Mouse (Mus musculus): ENCODE results near the gene Btn2a2. TPM values are rescaled to one million over a fixed set of nuclear protein-coding genes. Genes with fewer than 3 reads are reported as not detected.

Gene Btn2a2
- polyA plus RNA-seq, 1 experiment from 2014 or later = 0.18 TPM

GRCm38 (mm10) chr13:23445561-23446320 lies 42.9 kb downstream of the Btn2a2 start:
- Histone ChIP-seq H3K27me3 (replicated peaks; ENCODE audit: control insufficient read depth, insufficient read depth, low read length) (no peaks in the 10 kb centered on the region), H3K27ac (ENCODE audit: low read length) (peak overlapping the region; percentile 99), H3K4me1 (replicated peaks; ENCODE audit: control insufficient read depth, insufficient read depth, low read length) (peaks cover 12% of the 10 kb centered on the region), H3K36me3 (ENCODE audit: control insufficient read depth, insufficient read depth) (no peaks in the 10 kb centered on the region), H3K4me2 (ENCODE audit: low read length) (peak overlapping the region; percentile 81), H3K9ac (replicated peaks; ENCODE audit: low read depth, low read length) (peak overlapping the region; percentile 79), H3K9me3 (ENCODE audit: control insufficient read depth, low read length) (no peaks in the 10 kb centered on the region), H3K4me3 (replicated peaks; ENCODE audit: low read length) (peak overlapping the region; percentile 84)
- ATAC-seq = peak; percentile 89
- under 1% methylated on average over 55 of the region's 55 CpGs for whole genome bisulfite sequencing

- Histone ChIP-seq H3K27ac (ENCODE audit: low read length) (peak overlapping the region; percentile 99), H3K4me1 (replicated peaks; ENCODE audit: control insufficient read depth, insufficient read depth, low read length) (peaks cover 12% of the 10 kb centered on the region), H3K36me3 (ENCODE audit: control insufficient read depth, insufficient read depth) (no peaks in the 10 kb centered on the region), H3K4me3 (replicated peaks; ENCODE audit: low read length) (peak overlapping the region; percentile 84), H3K4me2 (ENCODE audit: low read length) (peak overlapping the region; percentile 81), H3K9ac (replicated peaks; ENCODE audit: low read depth, low read length) (peak overlapping the region; percentile 79), H3K9me3 (ENCODE audit: control insufficient read depth, low read length) (no peaks in the 10 kb centered on the region), H3K27me3 (replicated peaks; ENCODE audit: control insufficient read depth, insufficient read depth, low read length) (no peaks in the 10 kb centered on the region)
- WGBS = 4% methylated on average over 10 of the region's 10 CpGs
- peak; percentile 5 for ATAC-seq
These were observed 43.5 kb downstream of the Btn2a2 start for GRCm38 (mm10) chr13:23445156-23445555.

GRCm38 (mm10) chr13:23444451-23444850 lies 44.2 kb downstream of the Btn2a2 start:
- 27% methylated on average over 5 of the region's 5 CpGs for WGBS
- Histone ChIP-seq H3K9ac (replicated peaks; ENCODE audit: low read depth, low read length) (0 out of 2 replicates have a peak overlapping the region, but pooled peaks have one; percentile 29), H3K9me3 (ENCODE audit: control insufficient read depth, low read length) (no peaks in the 10 kb centered on the region), H3K4me2 (ENCODE audit: low read length) (peak overlapping the region; percentile 81), H3K27me3 (replicated peaks; ENCODE audit: control insufficient read depth, insufficient read depth, low read length) (no peaks in the 10 kb centered on the region), H3K4me1 (replicated peaks; ENCODE audit: control insufficient read depth, insufficient read depth, low read length) (peaks cover 12% of the 10 kb centered on the region), H3K27ac (ENCODE audit: low read length) (peak overlapping the region; percentile 47), H3K4me3 (replicated peaks; ENCODE audit: low read length) (peak overlapping the region; percentile 26), H3K36me3 (ENCODE audit: control insufficient read depth, insufficient read depth) (no peaks in the 10 kb centered on the region)
- ATAC-seq = no peak

- Histone ChIP-seq H3K36me3 (ENCODE audit: control insufficient read depth, insufficient read depth) (no peaks in the 10 kb centered on the region), H3K4me2 (ENCODE audit: low read length) (no peak overlapping the region), H3K27ac (ENCODE audit: low read length) (no peak overlapping the region), H3K9ac (replicated peaks; ENCODE audit: low read depth, low read length) (no peak overlapping the region), H3K4me1 (replicated peaks; ENCODE audit: control insufficient read depth, insufficient read depth, low read length) (peaks cover 11% of the 10 kb centered on the region), H3K27me3 (replicated peaks; ENCODE audit: control insufficient read depth, insufficient read depth, low read length) (no peaks in the 10 kb centered on the region), H3K4me3 (replicated peaks; ENCODE audit: low read length) (no peak overlapping the region), H3K9me3 (ENCODE audit: control insufficient read depth, low read length) (no peaks in the 10 kb centered on the region)
- no peak for ATAC-seq
- WGBS = 61% methylated on average over 10 of the region's 10 CpGs
These were observed 48.8 kb downstream of the Btn2a2 start for GRCm38 (mm10) chr13:23439901-23440300.

- Histone ChIP-seq H3K36me3 (ENCODE audit: control insufficient read depth, insufficient read depth) (no peaks in the 10 kb centered on the region), H3K9ac (replicated peaks; ENCODE audit: low read depth, low read length) (0 out of 2 replicates have a peak overlapping the region, but pooled peaks have one; percentile 25)
These were observed 50.1 kb downstream of the Btn2a2 start for GRCm38 (mm10) chr13:23438521-23438920.

GRCm38 (mm10) chr13:23437908-23438307 lies 50.7 kb downstream of the Btn2a2 start:
- H3K4me2 ChIP-seq (ENCODE audit: low read length) = peak overlapping the region; percentile 75
- no peak overlapping the region for H3K9ac ChIP-seq (replicated peaks; ENCODE audit: low read depth, low read length)
- no peaks in the 10 kb centered on the region for H3K27me3 ChIP-seq (replicated peaks; ENCODE audit: control insufficient read depth, insufficient read depth, low read length)
- under 1% methylated on average over 17 of the region's 17 CpGs for WGBS
- H3K4me1 ChIP-seq (replicated peaks; ENCODE audit: control insufficient read depth, insufficient read depth, low read length) = peaks cover 6% of the 10 kb centered on the region
- no peak overlapping the region; the same call in 1 of the 2 replicates for H3K27ac ChIP-seq (ENCODE audit: low read length)
- H3K9me3 ChIP-seq (ENCODE audit: control insufficient read depth, low read length) = no peaks in the 10 kb centered on the region
- no peaks in the 10 kb centered on the region for H3K36me3 ChIP-seq (ENCODE audit: control insufficient read depth, insufficient read depth)
- ATAC-seq = peak; percentile 90
- peak overlapping the region; percentile 50 for H3K4me3 ChIP-seq (replicated peaks; ENCODE audit: low read length)

More at GRCm38 (mm10) chr13:23438521-23438920, 50.1 kb downstream of the Btn2a2 start:
- Histone ChIP-seq H3K27me3 (replicated peaks; ENCODE audit: control insufficient read depth, insufficient read depth, low read length) (no peaks in the 10 kb centered on the region), H3K9me3 (ENCODE audit: control insufficient read depth, low read length) (no peaks in the 10 kb centered on the region), H3K4me2 (ENCODE audit: low read length) (peak overlapping the region; percentile 75), H3K27ac (ENCODE audit: low read length) (no peak overlapping the region), H3K4me3 (replicated peaks; ENCODE audit: low read length) (peak overlapping the region; percentile 50), H3K4me1 (replicated peaks; ENCODE audit: control insufficient read depth, insufficient read depth, low read length) (0 out of 2 replicates have a peak, but pooled peaks cover 2% of the 10 kb centered on the region)
- peak; percentile 64 for ATAC-seq
- 0% methylated on average over 7 of the region's 7 CpGs for WGBS

GRCm38 (mm10) chr13:23436861-23437822 lies 51.5 kb downstream of the Btn2a2 start:
- WGBS = under 1% methylated on average over 32 of the region's 32 CpGs
- no peaks in the 10 kb centered on the region for H3K9me3 ChIP-seq (ENCODE audit: control insufficient read depth, low read length)
- peaks cover 6% of the 10 kb centered on the region for H3K4me1 ChIP-seq (replicated peaks; ENCODE audit: control insufficient read depth, insufficient read depth, low read length)
- H3K36me3 ChIP-seq (ENCODE audit: control insufficient read depth, insufficient read depth) = no peaks in the 10 kb centered on the region
- no peaks in the 10 kb centered on the region for H3K27me3 ChIP-seq (replicated peaks; ENCODE audit: control insufficient read depth, insufficient read depth, low read length)
- peak overlapping the region; percentile 58 for H3K9ac ChIP-seq (replicated peaks; ENCODE audit: low read depth, low read length)
- H3K4me2 ChIP-seq (ENCODE audit: low read length) = peak overlapping the region; percentile 75
- peak overlapping the region; percentile 49 for H3K27ac ChIP-seq (ENCODE audit: low read length)
- H3K4me3 ChIP-seq (replicated peaks; ENCODE audit: low read length) = peak overlapping the region; percentile 50
- ATAC-seq = peak; percentile 29

GRCm38 (mm10) chr13:23436231-23436661 lies 52.4 kb downstream of the Btn2a2 start:
- H3K27ac ChIP-seq (ENCODE audit: low read length) = no peak overlapping the region
- H3K27me3 ChIP-seq (replicated peaks; ENCODE audit: control insufficient read depth, insufficient read depth, low read length) = no peaks in the 10 kb centered on the region
- H3K4me2 ChIP-seq (ENCODE audit: low read length) = peak overlapping the region; percentile 49; the same call in 1 of the 2 replicates
- H3K9ac ChIP-seq (replicated peaks; ENCODE audit: low read depth, low read length) = no peak overlapping the region
- peaks cover 6% of the 10 kb centered on the region for H3K4me1 ChIP-seq (replicated peaks; ENCODE audit: control insufficient read depth, insufficient read depth, low read length)
- WGBS = 1% methylated on average over 11 of the region's 11 CpGs
- no peaks in the 10 kb centered on the region for H3K36me3 ChIP-seq (ENCODE audit: control insufficient read depth, insufficient read depth)
- no peak for ATAC-seq
- H3K9me3 ChIP-seq (ENCODE audit: control insufficient read depth, low read length) = no peaks in the 10 kb centered on the region
- H3K4me3 ChIP-seq (replicated peaks; ENCODE audit: low read length) = no peak overlapping the region; the same call in 1 of the 2 replicates

- Histone ChIP-seq H3K9me3 (ENCODE audit: control insufficient read depth, low read length) (no peaks in the 10 kb centered on the region), H3K9ac (replicated peaks; ENCODE audit: low read depth, low read length) (peak overlapping the region; percentile 35; the same call in 1 of the 2 replicates), H3K4me3 (replicated peaks; ENCODE audit: low read length) (peak overlapping the region; percentile 33), H3K4me2 (ENCODE audit: low read length) (peak overlapping the region; percentile 49), H3K27me3 (replicated peaks; ENCODE audit: control insufficient read depth, insufficient read depth, low read length) (no peaks in the 10 kb centered on the region), H3K4me1 (replicated peaks; ENCODE audit: control insufficient read depth, insufficient read depth, low read length) (peaks cover 6% of the 10 kb centered on the region), H3K36me3 (ENCODE audit: control insufficient read depth, insufficient read depth) (no peaks in the 10 kb centered on the region), H3K27ac (ENCODE audit: low read length) (no peak overlapping the region)
- 2% methylated on average over 12 of the region's 12 CpGs for WGBS
- no peak for ATAC-seq
These were observed 53.0 kb downstream of the Btn2a2 start for GRCm38 (mm10) chr13:23435676-23436075.
